9 mouse cellular contexts compared by ENCODE assay signal in genomic region chr4:41545985-41546384, GRCm38 (mm10). TPM values are rescaled to one million over a fixed set of nuclear protein-coding genes. Genes with fewer than 3 reads are reported as not detected.
DNase-seq lines count a peak whose midpoint lies in the region; ATAC-seq and TF ChIP-seq lines count a peak whose summit lies in the region.
"Had no signal": no experiment of that assay in that cellular context is flagged by ENCODE, and none has a peak within 500 bp of the region (broad histone marks: within the 10 kb centered on the region; RNA-seq: fewer than 3 reads in every experiment).

No protein-coding gene starts in this region.

- no peaks in the 10 kb centered on the region for H3K4me1 ChIP-seq in midbrain, postnatal 0 days (ENCODE audit: insufficient read depth, low read length)
- peaks cover 29% of the 10 kb centered on the region for H3K4me1 ChIP-seq in midbrain, embryonic 15.5 days
- no peaks in the 10 kb centered on the region for H3K4me1 ChIP-seq in limb, embryonic 10.5 days

- H3K27me3 ChIP-seq in midbrain, postnatal 0 days (ENCODE audit: insufficient read depth, low read length) = no peaks in the 10 kb centered on the region
- H3K27me3 ChIP-seq in midbrain, embryonic 15.5 days (replicated peaks) = no peaks in the 10 kb centered on the region
- peaks cover 3% of the 10 kb centered on the region; the same call in 1 of the 2 replicates for H3K27me3 ChIP-seq in limb, embryonic 10.5 days (ENCODE audit: low read depth, poor library complexity, severe bottlenecking)

- TF ChIP-seq CTCF in gastrocnemius, adult 2 months (IDR thresholded peaks at IDR 0.05) = no peak
- no peak for TF ChIP-seq CTCF in midbrain, postnatal 0 days (IDR thresholded peaks at IDR 0.05)

- H3K9me3 ChIP-seq in midbrain, postnatal 0 days (ENCODE audit: low read length) = no peaks in the 10 kb centered on the region
- H3K9me3 ChIP-seq in midbrain, embryonic 15.5 days = no peaks in the 10 kb centered on the region
- no peaks in the 10 kb centered on the region for H3K9me3 ChIP-seq in limb, embryonic 10.5 days (replicated peaks)

- H3K36me3 ChIP-seq in midbrain, postnatal 0 days (ENCODE audit: insufficient read depth, low read length) = no peaks in the 10 kb centered on the region
- H3K36me3 ChIP-seq in midbrain, embryonic 15.5 days (replicated peaks) = no peaks in the 10 kb centered on the region
- H3K36me3 ChIP-seq in limb, embryonic 10.5 days = no peaks in the 10 kb centered on the region

- ATAC-seq in midbrain, postnatal 0 days (ENCODE audit: low FRiP score) = no peak
- no peak for ATAC-seq in midbrain, embryonic 15.5 days (replicated peaks)
- no peak for ATAC-seq in erythroid progenitor cell, adult 5-6 weeks (replicated peaks; ENCODE audit: low FRiP score, poor library complexity, severe bottlenecking)

- intact Hi-C loops in gastrocnemius, adult 2 months (cut with DNase I) = no loop called here
- intact Hi-C loops in gastrocnemius, postnatal 36 days (cut with DNase I) = no loop called here

- no peak overlapping the region for H3K9ac ChIP-seq in midbrain, postnatal 0 days (replicated peaks; ENCODE audit: low read length, poor library complexity, severe bottlenecking)
- H3K9ac ChIP-seq in midbrain, embryonic 15.5 days = no peak overlapping the region

- H3K4me3 ChIP-seq in gastrocnemius, adult 2 months = no peak overlapping the region
- H3K4me3 ChIP-seq in midbrain, postnatal 0 days (ENCODE audit: low read depth, low read length) = no peak overlapping the region
- H3K4me3 ChIP-seq in midbrain, embryonic 15.5 days = no peak overlapping the region
- H3K4me3 ChIP-seq in limb, embryonic 10.5 days = no peak overlapping the region
- H3K4me3 ChIP-seq: erythroblast, embryonic 14.5 days had no signal

- 19% methylated on average over 8 of the region's 8 CpGs for WGBS in midbrain, postnatal 0 days
- 18% methylated on average over 8 of the region's 8 CpGs for WGBS in midbrain, embryonic 15.5 days
- 18% methylated on average over 8 of the region's 8 CpGs for WGBS in limb, embryonic 10.5 days

- peak; percentile 43 for DNase-seq in gastrocnemius, adult 2 months
- no peak for DNase-seq in gastrocnemius, postnatal 36 days
- DNase-seq in midbrain, postnatal 0 days (ENCODE audit: low spot score) = peak; percentile 76
- DNase-seq in cerebellum, postnatal 25 days = peak; percentile 72 to 78
- peak; percentile 76 for DNase-seq in limb, embryonic 10.5 days (ENCODE audit: low spot score)
- no peak for DNase-seq in heart, adult 18-20 months

- H3K27ac ChIP-seq in gastrocnemius, adult 2 months = no peak overlapping the region
- H3K27ac ChIP-seq in midbrain, postnatal 0 days (ENCODE audit: low read depth, low read length) = no peak overlapping the region
- H3K27ac ChIP-seq in midbrain, embryonic 15.5 days = no peak overlapping the region
- H3K27ac ChIP-seq in limb, embryonic 10.5 days = no peak overlapping the region

- H3K4me2 ChIP-seq in midbrain, postnatal 0 days (ENCODE audit: low read depth, low read length, poor library complexity, severe bottlenecking) = no peak overlapping the region
- H3K4me2 ChIP-seq in midbrain, embryonic 15.5 days = no peak overlapping the region

RNA-seq across cellular contexts. Expression of gene Fam219a, which starts 23.4 kb away (rescaled TPM):
- 10 to 100 TPM; 18.0 to 24.3 TPM for total RNA-seq in gastrocnemius, adult 2 months (2021)
- 10 to 100 TPM; 19.3 to 20.4 TPM for total RNA-seq in gastrocnemius, postnatal 36 days (2021)
- 125 and 130 TPM in 2 replicates for total RNA-seq in midbrain, postnatal 0 days (2014; rRNA removed)
- 20.5 and 24.1 TPM in 2 replicates for polyA plus RNA-seq in midbrain, postnatal 0 days (2015; fragmentation: Nextera tagmentation; extraction: Ambion mirVana)
- polyA plus RNA-seq in midbrain, embryonic 15.5 days (2015; fragmentation: Nextera tagmentation; extraction: Ambion mirVana) = 16.8 and 18.3 TPM in 2 replicates
- polyA plus RNA-seq in limb, embryonic 10.5 days (2016; fragmentation: Nextera tagmentation; extraction: Ambion mirVana) = 1.1 and 1.9 TPM in 2 replicates
- 1.1 TPM in 1 of 2 replicates, not detected in the other for total RNA-seq in erythroid progenitor cell, adult 5-6 weeks (2015; ENCODE audit: low replicate concordance)
- 0.39 and 0.45 TPM in 2 replicates for total RNA-seq in erythroid progenitor cell, adult 5-6 weeks (2017; ENCODE audit: low replicate concordance)
- 10 to 100 TPM; 11.3 to 12.8 TPM for total RNA-seq in heart, adult 18-20 months (2021)

RNA-seq across cellular contexts. Expression of gene Dnaic1, which starts 23.6 kb away (rescaled TPM):
- total RNA-seq in gastrocnemius, adult 2 months (2021) = under 1 TPM; 0.56 to 0.59 TPM
- not detected for total RNA-seq in gastrocnemius, postnatal 36 days (2021)
- 1.7 and 6.1 TPM in 2 replicates for total RNA-seq in midbrain, postnatal 0 days (2014; rRNA removed)
- polyA plus RNA-seq in midbrain, postnatal 0 days (2015; fragmentation: Nextera tagmentation; extraction: Ambion mirVana) = 3.2 and 3.8 TPM in 2 replicates
- 3.3 and 3.5 TPM in 2 replicates for polyA plus RNA-seq in midbrain, embryonic 15.5 days (2015; fragmentation: Nextera tagmentation; extraction: Ambion mirVana)
- 0.93 and 1.7 TPM in 2 replicates for polyA plus RNA-seq in limb, embryonic 10.5 days (2016; fragmentation: Nextera tagmentation; extraction: Ambion mirVana)
- not detected in 2 replicates for total RNA-seq in erythroid progenitor cell, adult 5-6 weeks (2015; ENCODE audit: low replicate concordance)
- total RNA-seq in erythroid progenitor cell, adult 5-6 weeks (2017; ENCODE audit: low replicate concordance) = not detected in 2 replicates
- total RNA-seq in heart, adult 18-20 months (2021) = 1 to 10 TPM; 2.7 to 3.8 TPM
- polyA plus RNA-seq: erythroblast, embryonic 14.5 days had no signal

RNA-seq across cellular contexts. Expression of gene 1110017D15Rik, which starts 28.9 kb away (rescaled TPM):
- total RNA-seq in gastrocnemius, adult 2 months (2021) = under 1 TPM in 1 of 2 experiments, not detected in 1; 0.67 TPM
- under 1 TPM in 1 of 2 experiments, not detected in 1; 0.37 TPM for total RNA-seq in gastrocnemius, postnatal 36 days (2021)
- total RNA-seq in midbrain, postnatal 0 days (2014; rRNA removed) = 10.9 and 11.8 TPM in 2 replicates
- polyA plus RNA-seq in midbrain, postnatal 0 days (2015; fragmentation: Nextera tagmentation; extraction: Ambion mirVana) = 18.1 and 20.7 TPM in 2 replicates
- 13.8 and 15.5 TPM in 2 replicates for polyA plus RNA-seq in midbrain, embryonic 15.5 days (2015; fragmentation: Nextera tagmentation; extraction: Ambion mirVana)
- 4.3 and 7.3 TPM in 2 replicates for polyA plus RNA-seq in limb, embryonic 10.5 days (2016; fragmentation: Nextera tagmentation; extraction: Ambion mirVana)
- total RNA-seq in erythroid progenitor cell, adult 5-6 weeks (2015; ENCODE audit: low replicate concordance) = not detected in 2 replicates
- total RNA-seq in erythroid progenitor cell, adult 5-6 weeks (2017; ENCODE audit: low replicate concordance) = not detected in 2 replicates
- total RNA-seq in heart, adult 18-20 months (2021) = under 1 TPM in 1 of 2 experiments, not detected in 1; 0.87 TPM
- polyA plus RNA-seq: erythroblast, embryonic 14.5 days had no signal

RNA-seq across cellular contexts. Expression of gene AI464131, which starts 43.1 kb away (rescaled TPM):
- total RNA-seq in gastrocnemius, adult 2 months (2021) = 10 to 100 TPM; 75.0 to 87.5 TPM
- total RNA-seq in gastrocnemius, postnatal 36 days (2021) = 10 to 100 TPM; 66.0 to 66.5 TPM
- 40.5 and 46.0 TPM in 2 replicates for total RNA-seq in midbrain, postnatal 0 days (2014; rRNA removed)
- polyA plus RNA-seq in midbrain, postnatal 0 days (2015; fragmentation: Nextera tagmentation; extraction: Ambion mirVana) = 15.7 and 18.1 TPM in 2 replicates
- 6.3 and 8.9 TPM in 2 replicates for polyA plus RNA-seq in midbrain, embryonic 15.5 days (2015; fragmentation: Nextera tagmentation; extraction: Ambion mirVana)
- polyA plus RNA-seq in limb, embryonic 10.5 days (2016; fragmentation: Nextera tagmentation; extraction: Ambion mirVana) = 3.4 and 5.2 TPM in 2 replicates
- total RNA-seq in erythroid progenitor cell, adult 5-6 weeks (2015; ENCODE audit: low replicate concordance) = not detected in 2 replicates
- 0.45 TPM in 1 of 2 replicates, not detected in the other for total RNA-seq in erythroid progenitor cell, adult 5-6 weeks (2017; ENCODE audit: low replicate concordance)
- total RNA-seq in heart, adult 18-20 months (2021) = 10 to 100 TPM; 12.0 to 13.2 TPM
- polyA plus RNA-seq: erythroblast, embryonic 14.5 days had no signal

Comparison
In these comparisons a context has a peak if more than half of its experiments do, and no peak if none do; other contexts are left out.
1. DNase-seq: peak in gastrocnemius, adult 2 months (single experiment), midbrain, postnatal 0 days (single experiment), cerebellum, postnatal 25 days (2 of 2) and limb, embryonic 10.5 days (single experiment); none in gastrocnemius, postnatal 36 days (0 of 2) and heart, adult 18-20 months (0 of 2).
2. RNA of gene Fam219a, which starts 23.4 kb away (total RNA-seq): 125 to 130 TPM in midbrain, postnatal 0 days, 18.0 to 24.3 TPM in gastrocnemius, adult 2 months, 19.3 to 20.4 TPM in gastrocnemius, postnatal 36 days and 11.3 to 12.8 TPM in heart, adult 18-20 months; 0.39 to 1.1 TPM in erythroid progenitor cell, adult 5-6 weeks; every median in the first group is over 4 times any median in the second.